ENCODE assay signal across 7 mouse cellular contexts in the genomic region with DNA sequence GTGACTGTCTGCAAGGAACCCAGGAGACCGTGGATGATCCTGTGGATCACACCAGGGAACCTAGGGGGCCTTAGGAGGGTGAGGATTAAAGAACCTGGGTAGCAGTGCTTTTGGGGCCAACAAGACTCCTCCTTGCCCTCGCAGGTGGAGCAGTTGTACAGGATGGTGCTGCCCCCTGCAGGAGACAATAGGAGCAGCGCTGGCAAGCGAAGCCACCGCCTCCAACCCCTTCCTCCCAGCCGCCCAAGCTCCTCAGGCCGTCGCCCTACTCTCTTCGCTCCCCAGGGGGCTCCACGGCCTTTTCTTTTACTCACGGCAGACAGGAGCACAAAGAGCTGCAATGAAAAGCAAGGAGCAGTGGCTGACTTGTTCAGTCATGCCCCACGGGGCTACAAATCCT. TPM values are rescaled to one million over a fixed set of nuclear protein-coding genes. Genes with fewer than 3 reads are reported as not detected.
DNase-seq lines count a peak whose midpoint lies in the region; ATAC-seq and TF ChIP-seq lines count a peak whose summit lies in the region.

No protein-coding gene starts in this region.

- peak overlapping the region; percentile 35 for H3K4me2 ChIP-seq in intestine, postnatal 0 days (replicated peaks; ENCODE audit: low read depth)
- H3K4me2 ChIP-seq in limb, embryonic 12.5 days = peak overlapping the region; percentile 47
- peak overlapping the region; percentile 31 for H3K4me2 ChIP-seq in midbrain, embryonic 15.5 days

- H3K27me3 ChIP-seq in intestine, postnatal 0 days (replicated peaks; ENCODE audit: control insufficient read depth, insufficient read depth, low read length) = no peaks in the 10 kb centered on the region
- H3K27me3 ChIP-seq in limb, embryonic 12.5 days = no peaks in the 10 kb centered on the region
- H3K27me3 ChIP-seq in midbrain, embryonic 15.5 days (replicated peaks) = peaks cover 12% of the 10 kb centered on the region

- peaks cover 5% of the 10 kb centered on the region; the same call in 1 of the 2 replicates for H3K4me1 ChIP-seq in intestine, postnatal 0 days (replicated peaks; ENCODE audit: control insufficient read depth, insufficient read depth, low read length)
- peaks cover 42% of the 10 kb centered on the region for H3K4me1 ChIP-seq in limb, embryonic 12.5 days (replicated peaks)
- peaks cover 28% of the 10 kb centered on the region for H3K4me1 ChIP-seq in midbrain, embryonic 15.5 days

- peak; percentile 95 for TF ChIP-seq CTCF in intestine, postnatal 0 days (IDR thresholded peaks at IDR 0.05; ENCODE audit: low read depth)

- no peak overlapping the region; the same call in 1 of the 2 replicates for H3K9ac ChIP-seq in intestine, postnatal 0 days (ENCODE audit: low read depth, low read length)
- no peak overlapping the region for H3K9ac ChIP-seq in limb, embryonic 12.5 days (replicated peaks)
- H3K9ac ChIP-seq in midbrain, embryonic 15.5 days = no peak overlapping the region

- H3K36me3 ChIP-seq in intestine, postnatal 0 days (ENCODE audit: control insufficient read depth, insufficient read depth) = no peaks in the 10 kb centered on the region
- H3K36me3 ChIP-seq in limb, embryonic 12.5 days = no peaks in the 10 kb centered on the region
- H3K36me3 ChIP-seq in midbrain, embryonic 15.5 days (replicated peaks) = no peaks in the 10 kb centered on the region

- no peaks in the 10 kb centered on the region for H3K9me3 ChIP-seq in intestine, postnatal 0 days (ENCODE audit: control insufficient read depth)
- no peaks in the 10 kb centered on the region for H3K9me3 ChIP-seq in limb, embryonic 12.5 days
- no peaks in the 10 kb centered on the region for H3K9me3 ChIP-seq in midbrain, embryonic 15.5 days

- ATAC-seq in intestine, postnatal 0 days = peak; percentile 39
- ATAC-seq in limb, embryonic 12.5 days (ENCODE audit: insufficient number of reproducible peaks, insufficient read depth, low FRiP score, low TSS enrichment, low read depth) = no peak
- no peak for ATAC-seq in midbrain, embryonic 15.5 days (replicated peaks)

- DNase-seq in adrenal gland, adult 2 months = peak; percentile 86
- peak; percentile 71 for DNase-seq in embryo, embryonic 11.5 days (ENCODE audit: low read depth, low spot score)
- DNase-seq in gastrocnemius, postnatal 4 days (ENCODE audit: low spot score in 2 of 2) = peak; percentile 74 to 87
- peak; percentile 66 to 84 for DNase-seq in spleen, adult 18-20 months

- no peak overlapping the region; the same call in 1 of the 2 replicates for H3K27ac ChIP-seq in intestine, postnatal 0 days (ENCODE audit: low read depth, low read length)
- H3K27ac ChIP-seq in limb, embryonic 12.5 days = peak overlapping the region; percentile 31; the same call in 1 of the 2 replicates
- no peak overlapping the region for H3K27ac ChIP-seq in midbrain, embryonic 15.5 days

- WGBS in intestine, postnatal 0 days = 3% methylated on average over 12 of the region's 12 CpGs
- 3% methylated on average over 12 of the region's 12 CpGs for WGBS in limb, embryonic 12.5 days
- WGBS in midbrain, embryonic 15.5 days = 2% methylated on average over 12 of the region's 12 CpGs

- no peak overlapping the region for H3K4me3 ChIP-seq in intestine, postnatal 0 days (ENCODE audit: low read depth, low read length)
- H3K4me3 ChIP-seq in limb, embryonic 12.5 days (replicated peaks) = peak overlapping the region; percentile 11; the same call in 1 of the 2 replicates
- H3K4me3 ChIP-seq in midbrain, embryonic 15.5 days = no peak overlapping the region

RNA-seq across cellular contexts. Expression of gene Tmem95, which starts 1.0 kb away (rescaled TPM):
- total RNA-seq in adrenal gland, adult 2 months (2021) = not detected
- polyA plus RNA-seq in adrenal gland, adult 2 months (2012; rRNA removed) = not detected in 2 replicates
- total RNA-seq in gastrocnemius, postnatal 4 days (2021) = not detected
- polyA plus RNA-seq in intestine, postnatal 0 days (2015; fragmentation: Nextera tagmentation; extraction: Ambion mirVana) = not detected in 2 replicates
- polyA plus RNA-seq in limb, embryonic 12.5 days (2016; fragmentation: Nextera tagmentation; extraction: Ambion mirVana) = not detected in 2 replicates
- polyA plus RNA-seq in midbrain, embryonic 15.5 days (2015; fragmentation: Nextera tagmentation; extraction: Ambion mirVana) = not detected in 2 replicates

RNA-seq across cellular contexts. Expression of gene Kctd11, which starts 4.3 kb away (rescaled TPM):
- 1 to 10 TPM; 3.2 to 5.7 TPM for total RNA-seq in adrenal gland, adult 2 months (2021)
- polyA plus RNA-seq in adrenal gland, adult 2 months (2012; rRNA removed) = 4.1 and 4.9 TPM in 2 replicates
- total RNA-seq in gastrocnemius, postnatal 4 days (2021) = 1 to 10 TPM; 3.5 to 4.7 TPM
- 4.0 and 4.1 TPM in 2 replicates for polyA plus RNA-seq in intestine, postnatal 0 days (2015; fragmentation: Nextera tagmentation; extraction: Ambion mirVana)
- 3.7 and 4.4 TPM in 2 replicates for polyA plus RNA-seq in limb, embryonic 12.5 days (2016; fragmentation: Nextera tagmentation; extraction: Ambion mirVana)
- polyA plus RNA-seq in midbrain, embryonic 15.5 days (2015; fragmentation: Nextera tagmentation; extraction: Ambion mirVana) = 1.7 and 1.9 TPM in 2 replicates

RNA-seq across cellular contexts. Expression of gene Tnk1, which starts 18.3 kb away (rescaled TPM):
- under 1 TPM in 1 of 2 experiments, not detected in 1; 0.38 TPM for total RNA-seq in adrenal gland, adult 2 months (2021)
- 0.17 and 0.91 TPM in 2 replicates for polyA plus RNA-seq in adrenal gland, adult 2 months (2012; rRNA removed)
- under 1 TPM in 1 of 2 experiments, not detected in 1; 0.13 TPM for total RNA-seq in gastrocnemius, postnatal 4 days (2021)
- 11.7 and 12.8 TPM in 2 replicates for polyA plus RNA-seq in intestine, postnatal 0 days (2015; fragmentation: Nextera tagmentation; extraction: Ambion mirVana)
- 1.6 and 2.3 TPM in 2 replicates for polyA plus RNA-seq in limb, embryonic 12.5 days (2016; fragmentation: Nextera tagmentation; extraction: Ambion mirVana)
- 0.10 and 0.28 TPM in 2 replicates for polyA plus RNA-seq in midbrain, embryonic 15.5 days (2015; fragmentation: Nextera tagmentation; extraction: Ambion mirVana)

RNA-seq across cellular contexts. Expression of gene Acap1, which starts 18.5 kb away (rescaled TPM):
- total RNA-seq in adrenal gland, adult 2 months (2021) = under 1 TPM; 0.46 to 0.69 TPM
- polyA plus RNA-seq in adrenal gland, adult 2 months (2012; rRNA removed) = 0.71 and 1.0 TPM in 2 replicates
- total RNA-seq in gastrocnemius, postnatal 4 days (2021) = 1 to 10 TPM in 1 of 2 experiments, under 1 TPM in 1; 0.65 to 1.1 TPM
- polyA plus RNA-seq in intestine, postnatal 0 days (2015; fragmentation: Nextera tagmentation; extraction: Ambion mirVana) = 1.1 TPM in 2 replicates
- 0.90 and 1.5 TPM in 2 replicates for polyA plus RNA-seq in limb, embryonic 12.5 days (2016; fragmentation: Nextera tagmentation; extraction: Ambion mirVana)
- 0.46 and 0.52 TPM in 2 replicates for polyA plus RNA-seq in midbrain, embryonic 15.5 days (2015; fragmentation: Nextera tagmentation; extraction: Ambion mirVana)

RNA-seq across cellular contexts. Expression of gene 2810408A11Rik, which starts 23.9 kb away (rescaled TPM):
- total RNA-seq in adrenal gland, adult 2 months (2021) = under 1 TPM; 0.66 to 0.86 TPM
- 0.18 and 0.74 TPM in 2 replicates for polyA plus RNA-seq in adrenal gland, adult 2 months (2012; rRNA removed)
- total RNA-seq in gastrocnemius, postnatal 4 days (2021) = 1 to 10 TPM; 3.2 to 4.1 TPM
- 3.5 and 3.8 TPM in 2 replicates for polyA plus RNA-seq in intestine, postnatal 0 days (2015; fragmentation: Nextera tagmentation; extraction: Ambion mirVana)
- 30.4 and 32.8 TPM in 2 replicates for polyA plus RNA-seq in limb, embryonic 12.5 days (2016; fragmentation: Nextera tagmentation; extraction: Ambion mirVana)
- 11.1 and 11.8 TPM in 2 replicates for polyA plus RNA-seq in midbrain, embryonic 15.5 days (2015; fragmentation: Nextera tagmentation; extraction: Ambion mirVana)
